Mouse (Mus musculus): ENCODE data around the gene St8sia2. TPM values are rescaled to one million over a fixed set of nuclear protein-coding genes. Genes with fewer than 3 reads are reported as not detected.

St8sia2 gene
- polyA plus RNA-seq, 1 experiment from 2014 or later, result 1.4 TPM

DNA sequence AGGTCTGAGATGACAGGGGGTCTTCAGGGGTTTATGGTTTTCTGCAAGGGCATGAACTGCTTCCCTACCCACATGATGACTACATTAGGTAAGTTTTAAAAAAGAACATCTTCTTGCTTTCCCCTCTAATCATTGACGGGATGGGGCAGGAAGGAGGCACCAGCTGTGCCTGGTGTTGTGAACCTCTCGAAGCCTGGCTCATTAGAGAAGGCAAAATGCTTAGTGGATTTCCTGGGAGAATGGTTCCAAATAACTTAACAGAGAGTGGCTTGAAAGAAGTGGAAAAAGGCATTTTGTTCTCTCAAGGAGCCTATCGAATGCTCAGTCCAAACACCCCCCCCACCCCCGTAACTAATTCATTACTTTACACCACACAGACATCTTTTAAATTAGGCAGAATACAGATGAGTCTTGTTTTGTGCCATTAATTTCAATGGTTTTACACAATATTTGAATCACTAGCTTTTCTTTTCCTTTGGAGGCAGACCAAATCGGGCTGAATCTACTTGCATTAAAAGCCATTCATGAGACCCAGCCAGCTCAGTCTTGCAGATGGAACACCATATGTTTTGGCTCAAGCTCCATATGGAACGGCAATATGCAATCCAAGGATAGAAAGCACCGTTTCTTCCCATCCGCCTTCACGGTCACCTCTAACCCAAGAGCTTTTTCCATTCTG, 95.7 kb downstream of the St8sia2 start:
- Histone ChIP-seq H3K36me3 (no peaks in the 10 kb centered on the region), H3K27ac (no peak overlapping the region), H3K9ac (no peak overlapping the region), H3K9me3 (replicated peaks) (no peaks in the 10 kb centered on the region), H3K4me3 (no peak overlapping the region), H3K4me2 (no peak overlapping the region), H3K27me3 (no peaks in the 10 kb centered on the region), H3K4me1 (replicated peaks) (no peaks in the 10 kb centered on the region)
- 74% methylated on average over 9 of the region's 9 CpGs for WGBS
- no peak for ATAC-seq (replicated peaks; ENCODE audit: insufficient number of reproducible peaks, insufficient read depth, low FRiP score, low read depth)

- H3K9ac ChIP-seq, result no peak overlapping the region
- WGBS, result 26% methylated on average over 4 of the region's 4 CpGs
- ATAC-seq (replicated peaks; ENCODE audit: insufficient number of reproducible peaks, insufficient read depth, low FRiP score, low read depth), result no peak
Observed at GRCm38 (mm10) chr7:73911899-73912298, 101.6 kb downstream of the St8sia2 start.

GRCm38 (mm10) chr7:73910843-73911242, 102.6 kb downstream of the St8sia2 start:
- Histone ChIP-seq H3K4me2 (no peak overlapping the region), H3K27ac (no peak overlapping the region), H3K9ac (no peak overlapping the region), H3K36me3 (no peaks in the 10 kb centered on the region), H3K27me3 (no peaks in the 10 kb centered on the region), H3K4me1 (replicated peaks) (no peaks in the 10 kb centered on the region), H3K4me3 (no peak overlapping the region), H3K9me3 (replicated peaks) (no peaks in the 10 kb centered on the region)
- WGBS, result 86% methylated on average over 4 of the region's 4 CpGs
- ATAC-seq (replicated peaks; ENCODE audit: insufficient number of reproducible peaks, insufficient read depth, low FRiP score, low read depth), result no peak

More at GRCm38 (mm10) chr7:73911899-73912298, 101.6 kb downstream of the St8sia2 start:
- H3K4me2 ChIP-seq, result no peak overlapping the region
- H3K36me3 ChIP-seq, result no peaks in the 10 kb centered on the region
- H3K27me3 ChIP-seq, result no peaks in the 10 kb centered on the region
- H3K4me3 ChIP-seq, result no peak overlapping the region
- no peaks in the 10 kb centered on the region for H3K9me3 ChIP-seq (replicated peaks)
- H3K4me1 ChIP-seq (replicated peaks), result no peaks in the 10 kb centered on the region
- H3K27ac ChIP-seq, result no peak overlapping the region

DNA sequence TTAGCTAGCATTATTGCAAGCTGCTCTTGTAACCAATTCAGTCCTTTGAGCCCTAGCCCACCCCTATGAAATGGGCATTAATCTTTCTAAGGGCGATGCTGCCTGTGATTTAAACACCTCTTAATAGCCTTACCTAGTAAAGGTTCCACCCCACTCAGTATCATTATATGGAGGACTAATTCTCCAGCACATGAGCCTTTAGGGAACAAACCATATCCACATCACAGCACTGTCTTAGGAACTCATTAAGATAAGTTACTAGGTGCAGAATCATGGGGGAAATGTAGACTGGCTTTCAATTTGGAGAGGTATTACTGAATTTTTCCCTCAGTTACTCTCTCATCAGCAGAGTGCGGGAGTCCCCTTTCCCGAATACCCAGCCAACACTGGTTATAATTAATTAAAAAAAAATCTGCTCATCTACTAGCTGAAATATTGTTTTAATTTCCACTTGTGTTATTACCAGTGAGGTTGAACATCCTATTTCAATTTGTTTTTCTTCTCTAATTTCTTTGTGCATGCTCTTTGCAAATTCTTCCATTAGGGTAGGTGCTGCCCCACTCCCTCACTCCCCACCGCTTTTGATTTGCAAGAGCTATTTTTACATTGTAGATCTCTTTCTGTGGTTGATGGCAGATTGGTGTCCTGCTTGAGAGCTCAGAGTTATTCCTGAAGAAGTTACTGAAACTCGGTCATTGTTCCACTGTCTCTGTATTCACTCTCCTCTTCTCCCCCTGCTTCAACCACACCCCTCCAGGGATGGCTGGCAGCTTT, 103.9 kb downstream of the St8sia2 start:
- ATAC-seq (replicated peaks; ENCODE audit: insufficient number of reproducible peaks, insufficient read depth, low FRiP score, low read depth), result no peak
- H3K36me3 ChIP-seq, result no peaks in the 10 kb centered on the region
- H3K27ac ChIP-seq, result no peak overlapping the region
- WGBS, result 69% methylated on average over 5 of the region's 5 CpGs
- H3K27me3 ChIP-seq, result no peaks in the 10 kb centered on the region
- no peaks in the 10 kb centered on the region for H3K9me3 ChIP-seq (replicated peaks)
- no peak overlapping the region for H3K9ac ChIP-seq
- no peak overlapping the region for H3K4me2 ChIP-seq
- no peak overlapping the region for H3K4me3 ChIP-seq
- no peaks in the 10 kb centered on the region for H3K4me1 ChIP-seq (replicated peaks)

GRCm38 (mm10) chr7:73894506-73894905, 119.0 kb downstream of the St8sia2 start:
- H3K9ac ChIP-seq, result no peak overlapping the region
- no peak overlapping the region for H3K27ac ChIP-seq
- H3K4me3 ChIP-seq, result no peak overlapping the region
- 76% methylated on average over 6 of the region's 6 CpGs for WGBS
- H3K4me1 ChIP-seq (replicated peaks), result no peaks in the 10 kb centered on the region
- no peaks in the 10 kb centered on the region for H3K36me3 ChIP-seq
- no peaks in the 10 kb centered on the region for H3K27me3 ChIP-seq
- no peak overlapping the region for H3K4me2 ChIP-seq
- no peaks in the 10 kb centered on the region for H3K9me3 ChIP-seq (replicated peaks)
- no peak for ATAC-seq (replicated peaks; ENCODE audit: insufficient number of reproducible peaks, insufficient read depth, low FRiP score, low read depth)

- ATAC-seq (replicated peaks; ENCODE audit: insufficient number of reproducible peaks, insufficient read depth, low FRiP score, low read depth), result no peak
- Histone ChIP-seq H3K4me2 (no peak overlapping the region), H3K9me3 (replicated peaks) (no peaks in the 10 kb centered on the region), H3K36me3 (no peaks in the 10 kb centered on the region), H3K27ac (no peak overlapping the region), H3K4me1 (replicated peaks) (no peaks in the 10 kb centered on the region), H3K4me3 (no peak overlapping the region), H3K9ac (no peak overlapping the region), H3K27me3 (no peaks in the 10 kb centered on the region)
- WGBS, result 77% methylated on average over 5 of the region's 5 CpGs
Observed at GRCm38 (mm10) chr7:73891830-73892229, 121.7 kb downstream of the St8sia2 start.

DNA sequence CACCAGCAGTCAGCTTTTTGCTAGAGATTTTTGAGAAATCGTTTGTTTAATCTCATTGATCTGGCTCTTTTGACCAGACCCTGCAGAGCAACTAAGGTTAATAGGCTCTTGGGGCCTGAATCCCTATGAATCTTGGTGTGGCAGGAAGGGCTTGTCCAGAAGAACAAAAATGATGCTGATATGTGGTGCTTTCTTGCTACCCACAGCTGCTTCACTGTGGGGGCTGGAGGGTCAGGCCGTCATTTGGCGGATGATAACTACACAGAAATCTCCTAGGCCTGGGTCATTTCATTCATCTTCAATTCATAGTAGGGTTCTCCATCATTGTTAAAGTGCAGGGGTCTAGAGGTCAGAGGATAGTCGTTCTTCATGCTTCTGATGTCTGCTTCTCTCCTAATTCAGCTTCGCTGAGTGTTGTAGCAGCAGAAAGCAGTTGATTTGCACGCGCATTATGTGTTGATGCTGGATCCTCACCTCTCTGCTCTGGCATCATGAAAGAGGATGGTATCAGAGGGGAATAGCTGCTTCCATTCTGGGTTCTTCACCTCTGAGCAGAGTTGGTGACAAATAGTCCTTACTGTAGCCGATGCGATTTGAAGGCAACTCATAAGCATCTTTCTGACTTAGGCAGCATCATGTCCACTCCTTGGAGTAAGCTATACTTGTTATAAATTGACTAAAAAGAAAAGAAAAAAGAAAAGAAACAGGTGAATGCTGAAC, 122.4 kb downstream of the St8sia2 start:
- Histone ChIP-seq H3K9ac (no peak overlapping the region), H3K4me1 (replicated peaks) (no peaks in the 10 kb centered on the region), H3K4me2 (no peak overlapping the region), H3K27me3 (no peaks in the 10 kb centered on the region), H3K4me3 (no peak overlapping the region), H3K9me3 (replicated peaks) (no peaks in the 10 kb centered on the region), H3K27ac (no peak overlapping the region), H3K36me3 (no peaks in the 10 kb centered on the region)
- 80% methylated on average over 9 of the region's 9 CpGs for WGBS
- ATAC-seq (replicated peaks; ENCODE audit: insufficient number of reproducible peaks, insufficient read depth, low FRiP score, low read depth), result no peak

DNA sequence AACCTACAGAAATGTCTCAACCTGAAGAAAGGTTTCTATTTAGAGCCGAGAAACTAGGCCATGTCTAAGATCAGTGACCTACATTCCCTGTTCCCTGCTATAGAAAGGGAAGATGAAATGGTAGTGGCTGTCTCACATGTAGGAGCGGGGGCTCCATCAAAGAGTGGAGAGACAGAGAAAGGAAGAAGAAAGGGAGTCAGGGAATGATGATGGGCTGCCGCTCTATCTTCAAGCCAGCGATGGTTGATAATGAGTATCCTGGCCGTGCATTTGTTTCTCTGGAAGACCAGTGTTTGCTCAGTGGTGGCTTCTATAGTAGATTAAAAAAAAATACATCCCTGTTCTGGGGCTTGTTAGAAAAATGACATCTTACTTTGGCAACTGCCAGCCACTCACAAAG, 123.0 kb downstream of the St8sia2 start:
- H3K4me1 ChIP-seq (replicated peaks), result no peaks in the 10 kb centered on the region
- 80% methylated on average over 5 of the region's 5 CpGs for WGBS

More for the DNA sequence above, 123.0 kb downstream of the St8sia2 start:
- Histone ChIP-seq H3K4me3 (no peak overlapping the region), H3K4me2 (no peak overlapping the region), H3K9me3 (replicated peaks) (no peaks in the 10 kb centered on the region), H3K9ac (no peak overlapping the region), H3K27ac (no peak overlapping the region), H3K36me3 (no peaks in the 10 kb centered on the region), H3K27me3 (no peaks in the 10 kb centered on the region)
- no peak for ATAC-seq (replicated peaks; ENCODE audit: insufficient number of reproducible peaks, insufficient read depth, low FRiP score, low read depth)

All from heart, embryonic 15.5 days (tissue).